Mouse (Mus musculus): ENCODE measurements around the gene Hk1.

Gene Hk1

DNA sequence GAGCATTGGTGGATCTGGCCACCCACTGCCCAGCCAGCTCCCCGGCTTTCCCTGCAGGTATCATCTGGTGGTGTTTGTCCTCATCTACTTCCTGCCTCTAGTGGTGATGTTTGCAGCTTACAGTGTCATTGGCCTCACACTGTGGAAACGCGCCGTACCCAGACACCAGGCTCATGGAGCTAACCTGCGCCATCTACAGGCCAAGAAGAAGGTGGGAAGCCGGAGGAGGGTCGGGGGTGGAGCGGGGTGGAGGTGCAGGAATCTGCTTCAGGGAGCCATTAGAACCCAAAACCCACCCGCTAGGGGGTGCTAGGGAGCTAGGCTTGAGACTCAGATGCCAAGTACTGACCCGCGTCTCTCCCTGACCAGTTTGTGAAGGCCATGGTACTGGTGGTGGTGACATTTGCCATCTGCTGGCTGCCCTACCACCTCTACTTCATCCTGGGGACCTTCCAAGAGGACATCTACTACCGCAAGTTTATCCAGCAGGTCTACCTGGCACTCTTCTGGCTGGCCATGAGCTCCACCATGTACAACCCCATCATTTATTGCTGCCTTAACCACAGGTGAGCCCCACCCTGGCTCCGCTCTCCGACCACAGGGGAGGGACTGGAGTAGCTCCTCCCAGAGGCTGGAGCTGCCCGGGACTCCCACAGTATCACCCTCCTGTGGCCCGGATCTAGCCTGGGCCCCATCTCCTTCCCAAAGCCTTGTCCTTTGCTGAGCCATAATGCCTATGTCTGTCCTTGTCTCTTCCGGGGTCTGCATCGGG lies 118.4 kb downstream of the Hk1 start:
- peak; percentile 66 for DNase-seq

DNA sequence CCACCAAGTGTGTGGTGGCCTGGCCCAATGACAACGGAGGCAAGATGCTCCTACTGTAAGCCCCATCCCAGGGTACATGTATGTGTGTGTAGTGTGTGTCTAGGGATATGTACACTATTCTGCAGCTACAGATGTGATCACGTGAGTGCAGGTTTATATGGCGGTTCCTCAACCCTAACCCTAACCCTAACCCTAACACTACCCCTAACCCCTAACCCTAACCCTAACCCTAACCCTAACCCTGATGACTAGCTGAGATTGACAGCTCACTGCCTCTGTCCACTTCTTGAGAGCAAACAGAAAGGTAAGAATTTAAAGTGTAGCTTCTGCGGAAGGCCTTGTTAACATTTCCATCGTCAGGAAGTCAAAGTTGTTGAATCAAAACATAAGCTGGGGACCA lies 121.4 kb downstream of the Hk1 start:
- no peak for DNase-seq

DNA sequence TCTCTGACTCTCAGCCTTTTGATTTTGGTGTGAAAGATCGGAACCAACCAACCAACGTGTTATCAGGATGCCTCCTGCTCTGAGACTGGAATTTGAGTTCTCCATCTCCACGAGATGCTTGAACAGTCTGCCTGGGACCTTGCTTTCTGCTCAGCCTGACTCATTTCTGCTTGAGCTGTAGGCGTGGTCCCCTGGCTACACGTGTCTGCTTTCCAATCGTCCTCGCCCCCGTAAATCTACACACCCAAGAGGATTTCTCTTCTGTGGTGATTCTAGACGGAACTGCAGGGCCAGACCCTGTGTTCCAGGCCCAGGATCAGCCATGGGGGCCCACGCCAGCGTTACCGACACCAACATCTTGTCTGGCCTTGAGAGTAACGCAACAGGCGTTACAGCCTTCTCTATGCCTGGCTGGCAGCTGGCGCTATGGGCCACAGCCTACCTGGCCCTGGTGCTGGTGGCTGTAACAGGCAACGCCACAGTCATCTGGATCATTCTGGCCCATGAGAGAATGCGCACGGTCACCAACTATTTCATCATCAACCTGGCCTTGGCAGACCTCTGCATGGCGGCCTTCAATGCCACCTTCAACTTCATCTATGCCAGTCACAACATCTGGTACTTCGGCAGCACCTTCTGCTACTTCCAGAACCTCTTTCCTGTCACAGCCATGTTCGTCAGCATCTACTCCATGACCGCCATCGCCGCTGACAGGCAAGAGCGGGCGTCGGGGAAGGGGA lies 127.0 kb downstream of the Hk1 start:
- no peak for DNase-seq

DNA sequence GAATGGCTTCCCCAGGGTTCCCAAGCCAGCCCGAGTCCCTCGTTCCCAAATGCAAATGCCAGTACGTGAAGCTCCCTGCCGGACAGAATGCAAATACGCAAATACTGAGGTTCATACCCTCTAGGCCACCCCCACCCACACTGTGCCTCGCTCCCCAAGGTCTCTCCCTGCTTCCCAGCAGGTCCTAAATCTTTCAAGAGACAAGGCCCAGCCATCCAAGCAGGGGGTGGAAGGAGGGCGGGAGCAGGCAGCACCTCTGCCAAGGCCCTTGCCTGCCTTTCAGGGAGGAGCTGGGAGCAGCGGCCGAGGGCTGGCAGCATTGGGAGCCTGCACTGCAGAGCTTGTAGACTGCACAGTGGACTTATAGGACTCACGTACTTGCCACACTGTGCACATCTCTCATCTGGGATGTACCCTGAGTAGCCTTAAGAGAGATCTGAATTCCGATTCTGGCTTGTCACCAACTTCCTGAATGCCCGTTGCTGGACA lies 127.7 kb downstream of the Hk1 start, which contains the start of gene Tacr2:
Gene Tacr2, plus strand, starts transcription at position 439 of the 489 bp plus-strand sequence.
- no peak for DNase-seq

DNA sequence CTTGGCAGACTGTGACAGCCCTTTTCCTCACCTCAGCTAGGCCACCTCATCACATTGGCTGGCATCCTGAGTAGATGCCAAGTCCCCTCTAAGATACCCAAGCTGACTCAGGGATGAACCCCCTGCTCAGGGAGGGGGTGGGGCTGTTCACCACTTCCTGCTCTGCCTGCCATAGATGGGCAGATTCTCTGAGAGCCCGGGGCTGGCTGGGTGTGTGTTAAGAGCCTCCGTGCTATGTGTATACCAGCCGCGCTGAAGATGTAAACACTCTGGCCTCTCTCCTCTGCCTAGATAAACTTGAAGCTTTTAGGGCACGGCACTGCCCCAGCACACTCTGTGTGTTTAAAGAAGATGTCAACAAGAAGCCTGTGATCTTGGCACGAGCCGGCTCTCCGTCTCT lies 131.9 kb downstream of the Hk1 start:
- DNase-seq, result no peak

DNA sequence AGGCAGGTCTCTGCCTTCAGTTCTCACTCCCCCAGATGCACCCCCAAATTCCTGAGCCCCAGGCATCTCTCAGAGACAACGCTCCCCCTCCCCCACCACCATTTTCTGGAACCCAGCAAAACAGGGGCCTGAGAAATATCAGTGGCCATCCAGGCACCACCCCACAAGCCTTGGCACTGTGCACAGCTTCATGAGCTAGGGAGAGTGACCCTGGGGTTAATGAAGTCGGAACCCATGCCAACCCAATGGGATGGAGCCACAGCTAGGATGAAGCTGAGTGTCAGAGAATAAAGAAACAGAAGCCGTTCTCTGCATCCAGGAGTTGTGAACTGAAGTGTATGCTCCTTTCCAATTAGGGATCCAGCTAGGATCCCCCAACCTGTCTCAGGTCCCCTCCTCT lies 132.6 kb downstream of the Hk1 start:
- no peak for DNase-seq

DNA sequence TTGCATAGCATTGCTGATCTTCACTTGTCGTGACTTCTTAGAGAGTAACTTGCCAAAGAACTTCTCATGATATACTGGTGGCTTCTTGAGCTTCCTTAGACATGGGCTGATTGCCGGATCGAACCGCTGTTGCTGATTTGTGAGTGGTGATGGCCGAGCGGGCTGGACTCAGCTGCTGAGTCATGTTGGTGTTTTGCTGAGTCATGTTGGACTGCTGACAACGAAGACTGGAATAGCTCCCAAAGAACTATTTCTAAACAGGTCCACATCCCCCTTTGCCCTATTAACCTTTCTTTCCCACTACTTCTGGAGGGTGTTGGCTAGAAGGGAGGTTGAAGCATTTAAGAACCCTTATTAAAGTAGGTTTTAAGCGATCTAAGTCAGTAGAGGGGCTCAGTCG lies 135.6 kb downstream of the Hk1 start:
- no peak for DNase-seq

DNA sequence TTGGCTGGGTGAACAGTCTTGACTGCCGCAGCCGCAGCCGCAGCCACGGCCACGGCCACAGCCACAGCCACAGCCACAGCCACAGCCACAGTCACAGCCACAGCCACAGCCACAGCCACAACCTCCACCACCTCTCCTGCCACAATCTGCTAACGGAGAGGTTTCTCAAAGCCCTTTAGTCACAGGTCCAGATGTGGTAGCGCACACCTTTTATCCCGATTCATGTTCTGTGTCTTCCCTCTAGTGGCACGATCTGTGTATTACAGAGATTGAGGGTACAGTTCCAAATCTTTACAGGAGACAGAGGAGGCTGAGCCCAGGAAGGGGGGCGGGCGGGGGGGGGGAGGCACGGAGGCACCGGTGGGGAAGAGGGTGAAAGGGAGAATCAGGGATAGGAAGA lies 136.8 kb downstream of the Hk1 start:
- peak; percentile 48 for DNase-seq

DNA sequence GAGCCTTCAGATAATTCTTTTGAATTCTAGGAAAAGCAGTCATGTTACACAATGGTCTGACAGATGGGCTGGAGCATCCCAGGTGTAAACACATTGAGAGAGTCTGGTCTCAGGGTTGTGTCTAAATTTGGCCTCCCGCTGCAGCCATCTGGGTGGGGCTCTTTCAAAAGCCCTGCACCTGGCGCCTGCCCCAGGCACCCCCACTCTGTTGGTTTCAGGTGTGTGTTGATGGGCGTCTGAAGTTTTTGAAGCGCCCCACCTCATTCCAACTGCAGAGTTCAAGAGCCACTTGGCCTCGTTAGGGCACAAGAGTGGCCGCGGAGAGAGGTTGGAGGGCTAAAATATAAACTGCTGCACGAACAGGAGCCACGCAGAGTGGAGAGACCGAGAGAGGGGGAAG lies 137.3 kb downstream of the Hk1 start:
- DNase-seq, result no peak

DNA sequence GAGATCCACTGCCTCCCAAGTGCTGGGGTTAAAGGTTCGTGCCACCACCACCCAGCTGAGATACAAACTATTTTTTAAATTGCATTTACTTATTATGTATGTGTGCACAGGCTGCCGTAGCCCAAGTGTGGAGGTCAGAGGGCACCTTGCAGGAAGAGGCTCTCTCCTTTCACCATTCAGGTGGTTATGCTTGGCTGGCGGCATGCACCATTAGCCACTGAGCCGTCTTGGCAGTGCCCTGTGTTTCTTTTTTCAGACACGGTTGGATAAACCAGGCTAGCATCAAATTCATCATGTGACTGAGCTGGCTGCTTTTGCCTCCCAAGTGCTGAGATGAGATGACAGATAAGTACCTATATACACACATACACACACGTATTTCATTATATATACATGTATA lies 140.4 kb downstream of the Hk1 start:
- no peak for DNase-seq

DNA sequence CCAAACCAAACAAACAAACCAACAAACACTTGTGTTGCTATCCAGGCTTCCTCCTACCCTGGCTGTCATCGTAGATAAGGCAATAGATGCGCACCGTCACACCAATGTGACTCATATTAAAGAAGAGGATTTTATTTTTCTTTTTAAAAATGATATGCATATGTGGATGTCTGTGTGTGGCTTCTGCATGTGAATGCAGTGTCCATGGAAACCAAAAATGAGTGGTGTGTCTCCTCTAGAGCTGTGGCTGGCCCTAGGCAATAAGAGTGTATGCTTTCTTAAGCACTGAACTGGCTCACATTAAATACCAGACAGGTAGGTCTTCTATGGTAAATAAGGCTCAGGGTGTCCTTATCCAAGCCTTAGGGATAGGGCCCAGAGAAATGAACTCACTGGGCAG lies 141.0 kb downstream of the Hk1 start:
- no peak for DNase-seq

DNA sequence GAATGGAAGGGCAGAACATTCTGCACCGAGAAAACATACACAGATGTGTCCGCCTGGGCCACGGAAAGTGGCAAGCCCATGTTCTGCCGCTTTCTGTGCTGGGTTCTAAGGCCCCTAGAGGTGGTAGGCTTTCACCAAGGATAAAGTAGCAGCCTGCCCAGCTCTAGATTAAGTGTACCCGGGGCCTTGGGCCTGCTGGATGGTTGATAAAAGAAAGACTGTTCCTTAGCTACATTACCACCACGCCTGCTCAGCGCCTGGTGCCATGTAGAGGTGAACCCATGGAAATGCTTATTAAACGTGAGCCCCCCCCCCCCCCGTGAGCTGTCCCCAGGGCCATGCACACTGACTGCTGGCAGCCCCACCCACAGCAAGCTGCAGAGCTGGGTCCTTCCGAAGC lies 142.5 kb downstream of the Hk1 start:
- DNase-seq, result no peak

DNA sequence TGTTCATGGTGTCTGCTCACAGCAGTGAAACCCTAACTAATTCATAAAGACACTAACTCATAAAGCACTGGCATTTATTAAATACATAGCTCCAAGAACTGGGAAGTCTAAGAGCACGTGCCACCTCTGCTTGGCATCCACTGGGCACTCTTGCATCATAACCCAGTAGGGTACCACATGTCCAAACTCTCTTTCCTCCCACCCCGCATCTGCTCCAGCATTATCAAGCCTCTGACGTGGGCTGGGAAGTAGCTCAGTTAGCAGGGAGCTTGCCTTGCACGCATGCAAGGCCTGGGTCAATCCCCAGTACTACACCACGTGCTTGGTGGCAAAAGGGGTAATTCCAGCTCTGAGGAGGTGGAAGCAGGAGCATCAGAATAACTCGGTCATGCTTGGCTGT lies 143.5 kb downstream of the Hk1 start:
- DNase-seq, result no peak

DNA sequence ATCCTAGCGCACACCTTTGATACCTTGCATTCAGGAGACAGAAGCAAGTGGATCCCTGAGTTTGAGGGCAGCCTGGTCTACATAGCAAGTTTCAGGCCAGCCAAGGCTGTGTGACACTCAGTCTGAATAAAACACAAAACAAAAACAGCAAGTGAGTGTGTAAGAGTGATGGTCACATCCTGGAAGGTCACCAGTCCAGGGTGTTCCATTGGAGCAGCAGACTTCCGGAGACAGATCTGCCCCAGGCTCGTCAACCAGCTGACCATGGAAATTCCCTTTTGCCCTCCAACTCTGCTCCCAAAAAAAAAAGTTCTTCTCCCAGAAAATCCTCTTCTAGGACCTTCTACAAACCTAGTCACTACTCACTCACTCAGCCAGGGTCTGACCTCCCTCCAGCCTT lies 147.9 kb downstream of the Hk1 start:
- no peak for DNase-seq

DNA sequence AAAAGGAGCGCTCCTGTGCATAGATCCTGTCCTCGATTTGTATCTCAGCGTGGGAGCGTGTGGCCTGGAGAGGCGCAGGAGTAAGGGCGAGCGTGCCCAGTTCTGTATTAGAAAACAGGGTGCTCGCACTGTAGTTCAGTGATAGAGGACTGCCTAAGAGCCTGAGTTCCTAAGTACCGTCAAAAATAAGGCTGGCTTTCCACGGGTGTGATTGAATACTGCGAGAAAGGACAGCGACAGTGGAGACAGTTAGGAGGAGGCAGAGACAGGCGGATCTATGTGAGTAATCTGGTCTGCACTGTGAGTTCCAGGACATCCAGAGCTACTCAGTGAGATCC lies 148.3 kb downstream of the Hk1 start:
- DNase-seq, result no peak

DNA sequence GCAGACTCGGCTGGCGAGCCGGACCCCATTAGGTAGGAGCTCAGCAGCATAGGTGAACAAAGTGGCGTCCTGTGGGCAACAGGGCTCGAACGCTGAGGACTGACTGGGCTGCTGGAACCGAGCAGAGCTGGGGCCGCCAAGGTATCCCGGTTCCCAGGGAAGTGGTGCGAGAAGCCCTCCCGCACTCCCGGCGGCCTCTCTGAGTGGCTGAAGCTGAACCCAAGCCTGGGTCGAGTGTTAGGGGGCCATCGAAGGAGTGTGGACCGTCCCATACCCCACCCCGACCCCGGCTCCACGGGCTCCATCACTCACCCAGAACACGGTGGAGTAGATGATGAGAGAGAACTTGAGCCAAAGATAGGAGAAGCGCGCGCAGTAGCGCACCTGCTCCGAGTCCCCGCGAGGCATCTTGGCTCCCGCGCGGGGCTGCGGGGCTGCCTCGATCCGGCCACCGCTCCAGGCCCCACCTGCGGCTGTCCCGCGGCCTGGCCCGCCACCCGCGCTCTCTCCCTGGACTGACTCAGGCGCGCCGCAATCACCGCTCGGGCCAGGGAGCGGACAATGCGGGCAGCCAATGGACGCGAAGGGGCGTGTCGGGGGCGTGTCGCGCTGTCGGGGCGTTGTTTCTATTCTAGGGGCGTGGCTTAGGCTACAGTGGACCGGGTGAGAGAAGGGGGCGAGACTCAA lies 148.9 kb downstream of the Hk1 start, which contains the start of gene Tspan15:
Gene Tspan15, minus strand, starts transcription at position 544 of the 687 bp plus-strand sequence.
- peak; percentile 76 for DNase-seq

DNA sequence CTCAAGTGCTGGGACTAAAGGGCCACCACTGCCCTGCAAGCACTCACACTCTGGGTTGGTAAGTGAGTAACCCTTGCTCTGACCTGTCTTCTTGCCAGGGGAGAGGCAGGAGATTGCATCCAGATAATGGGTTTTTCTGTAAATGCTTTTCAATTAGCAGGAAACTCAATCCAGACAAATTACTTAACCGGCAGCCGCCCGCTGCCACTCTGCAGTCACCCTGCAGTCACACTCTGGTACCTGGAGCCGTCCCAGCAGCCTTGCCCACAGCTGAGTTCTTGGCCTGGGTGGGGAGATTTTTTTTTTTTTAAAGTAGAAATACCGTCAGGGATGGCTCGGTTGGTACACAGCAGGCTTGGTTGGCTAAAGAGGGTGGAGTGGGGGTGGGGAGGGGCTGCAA lies 151.6 kb downstream of the Hk1 start:
- no peak for DNase-seq

DNA sequence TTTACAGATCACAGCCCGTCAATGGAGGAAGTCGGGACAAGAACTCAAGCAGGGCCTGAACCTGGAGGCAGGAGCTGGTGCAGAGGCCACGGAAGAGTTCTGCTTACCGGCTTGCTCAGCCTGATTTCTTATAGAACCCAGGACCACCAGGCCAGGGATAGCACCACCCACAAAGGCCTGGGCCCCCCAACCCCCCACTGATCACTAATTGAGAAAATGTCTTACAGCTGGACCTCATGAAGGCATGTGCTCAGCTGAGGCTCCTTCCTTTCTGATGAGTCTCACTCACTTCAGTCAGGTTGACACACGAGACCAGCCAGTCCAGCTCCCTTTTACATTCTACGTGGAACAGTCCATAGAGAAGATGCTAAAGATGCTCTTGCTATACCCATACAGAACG lies 153.9 kb downstream of the Hk1 start:
- DNase-seq, result no peak

DNA sequence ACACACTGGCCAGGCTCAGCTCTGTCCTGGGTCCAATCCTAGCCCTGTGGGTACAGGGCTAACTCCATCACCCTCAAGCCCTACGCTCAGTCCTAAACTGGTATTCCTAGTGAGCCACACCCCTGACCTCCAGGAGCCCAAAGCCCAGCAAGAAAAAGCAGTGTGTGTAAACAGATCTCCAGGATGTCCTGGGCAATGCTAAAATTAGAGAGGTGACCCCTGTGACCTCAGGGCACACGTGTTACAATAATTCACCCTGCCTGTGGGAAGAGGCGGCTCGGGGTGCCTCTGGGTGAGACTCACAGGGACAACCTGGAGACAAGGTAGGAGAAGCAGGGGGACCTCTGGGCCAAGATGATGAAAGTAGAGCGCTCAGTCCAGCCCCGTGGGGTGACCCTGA lies 155.5 kb downstream of the Hk1 start:
- no peak for DNase-seq

DNA sequence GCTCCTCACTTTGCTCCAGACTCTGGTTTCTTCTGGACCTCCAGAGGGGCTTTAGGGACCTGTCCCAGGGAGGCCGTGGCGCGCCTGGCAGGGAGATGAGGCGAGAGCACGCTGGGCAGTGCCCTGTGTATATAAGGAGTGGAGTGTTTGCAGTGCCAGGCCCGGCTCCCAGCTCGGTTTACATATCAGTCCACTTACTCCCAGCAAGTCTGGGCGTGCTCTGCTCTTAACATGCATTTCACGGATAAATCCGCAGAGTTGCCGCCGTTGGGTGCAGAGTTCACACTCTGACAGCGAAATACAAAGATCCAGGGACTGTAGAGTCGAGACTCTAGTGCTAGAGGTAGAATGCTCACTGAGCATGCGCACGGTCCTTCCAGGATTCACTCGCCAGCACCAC lies 156.9 kb downstream of the Hk1 start:
- DNase-seq, result no peak

DNA sequence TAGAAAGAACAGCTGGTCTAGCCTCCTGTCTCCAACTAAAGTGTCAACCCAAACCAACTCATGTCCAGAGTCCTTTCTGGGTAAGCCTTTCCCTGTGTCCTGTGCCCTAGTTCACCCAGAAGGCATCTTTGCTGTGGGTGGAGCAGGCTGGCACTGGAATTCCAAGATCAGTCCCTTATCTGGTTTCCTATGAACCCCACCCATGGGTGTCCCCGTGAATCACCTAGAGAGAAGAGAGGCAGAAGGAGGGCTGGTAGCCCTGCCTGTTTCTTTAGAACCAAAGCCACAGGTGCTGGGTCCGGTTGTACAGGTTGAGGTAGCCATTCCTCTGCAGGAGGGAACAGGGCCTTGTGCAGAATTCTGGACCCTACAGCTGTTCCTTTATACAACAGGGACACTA lies 158.1 kb downstream of the Hk1 start:
- DNase-seq, result no peak

DNA sequence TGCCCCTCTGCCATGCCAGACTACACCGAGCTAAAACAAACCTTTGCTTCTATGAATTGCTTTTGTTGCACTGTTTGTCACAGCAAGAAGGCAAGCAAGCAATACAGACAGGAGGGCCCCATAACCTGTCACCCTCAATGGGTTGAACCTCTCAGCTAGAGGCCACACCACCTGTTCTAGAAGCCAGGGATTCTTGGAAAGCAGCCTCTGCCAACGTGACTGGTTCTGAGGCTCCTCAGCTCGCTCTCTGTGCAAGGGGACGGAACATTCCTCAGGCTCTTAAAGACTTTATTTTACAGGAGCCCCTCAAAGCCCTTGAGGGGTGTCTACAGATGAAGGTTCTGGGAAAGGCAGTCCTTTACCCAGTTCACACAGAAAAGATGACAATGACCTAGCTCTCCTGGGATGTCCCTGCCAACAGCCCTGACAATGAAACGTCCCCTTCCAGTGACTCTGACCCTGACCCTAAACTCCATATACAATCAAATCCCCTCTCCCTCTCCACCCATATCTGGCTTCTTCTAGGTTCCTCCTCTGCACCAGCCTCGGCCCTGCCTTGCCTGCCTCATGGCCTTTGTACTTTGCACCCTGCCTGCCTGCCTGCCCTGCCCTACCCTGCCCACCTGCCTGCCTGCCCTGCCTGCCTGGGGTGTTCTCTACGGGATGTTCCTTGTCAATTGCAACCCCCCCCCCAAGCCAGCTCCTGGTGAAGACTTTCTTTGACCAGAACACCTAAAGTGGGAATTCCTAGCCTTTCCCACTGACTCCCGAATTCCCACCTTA lies 158.8 kb downstream of the Hk1 start:
- DNase-seq, result no peak
